Mouse (Mus musculus) C2C12 (cell line): ENCODE measurements around the gene Stx6.

Source experiments
- CTCF ChIP-seq: IDR thresholded peaks from one replicate; pipeline ENCODE4 v1.5.1; 2011; ENCODE audit not compliant: control insufficient read depth, insufficient read depth, insufficient read length
- MAX ChIP-seq: IDR thresholded peaks from one replicate; pipeline ENCODE4 v1.6.1; 2011; ENCODE audit warnings: mild to moderate bottlenecking, control low read depth
- USF1 ChIP-seq: IDR thresholded peaks from one replicate; pipeline ENCODE4 v1.6.1; 2011; ENCODE audit warnings: low read depth, mild to moderate bottlenecking, control low read depth, moderate library complexity

- TF ChIP-seq CTCF (no peak), USF1 (no peak), MAX (no peak)
Measured at GRCm38 (mm10) chr1:155216844-155217243, 58.3 kb downstream of the Stx6 start.
